Mouse (Mus musculus) testis, adult 2 months (tissue): ENCODE data around the gene Epas1.

Source experiments
- CTCF ChIP-seq: fragments of 200-500 bp; IDR thresholded peaks from 2 replicates; pipeline ENCODE4 v1.5.1; 2012; ENCODE audit warnings: low read depth, mild to moderate bottlenecking, inconsistent platforms, low read length, moderate library complexity; ENCODE audit not compliant: control insufficient read depth, insufficient read depth, insufficient replicate concordance
- POLR2A ChIP-seq: fragments of 200-500 bp; IDR thresholded peaks from 2 replicates; pipeline ENCODE4 v1.6.1; 2012; ENCODE audit warnings: low read depth, mild to moderate bottlenecking, inconsistent platforms, low read length, moderate library complexity; ENCODE audit not compliant: control insufficient read depth

- TF ChIP-seq CTCF: no peak
- no peak for TF ChIP-seq POLR2A
Measured at GRCm38 (mm10) chr17:86788316-86788715, 34.8 kb downstream of the Epas1 start.
